Mouse (Mus musculus): ENCODE data around the gene Tmem121. TPM values are rescaled to one million over a fixed set of nuclear protein-coding genes. Genes with fewer than 3 reads are reported as not detected.
"Not testable (repeated sequence)": the region's sequence is repeated elsewhere in the genome, so short reads cannot be mapped to it uniquely, and the experiment has no call there.

The Tmem121 gene
- total RNA-seq, 2 experiments from 2014 or later: 4.8 to 7.3 TPM

GRCm38 (mm10) chr12:113217306-113218242, 31.8 kb downstream of the Tmem121 start:
- DNase-seq (ENCODE audit: low spot score in 2 of 2): peak in 1 of 2 experiments; percentile 41

GRCm38 (mm10) chr12:113219867-113220266, 34.1 kb downstream of the Tmem121 start:
- DNase-seq (ENCODE audit: low spot score in 2 of 2): no peak

DNA sequence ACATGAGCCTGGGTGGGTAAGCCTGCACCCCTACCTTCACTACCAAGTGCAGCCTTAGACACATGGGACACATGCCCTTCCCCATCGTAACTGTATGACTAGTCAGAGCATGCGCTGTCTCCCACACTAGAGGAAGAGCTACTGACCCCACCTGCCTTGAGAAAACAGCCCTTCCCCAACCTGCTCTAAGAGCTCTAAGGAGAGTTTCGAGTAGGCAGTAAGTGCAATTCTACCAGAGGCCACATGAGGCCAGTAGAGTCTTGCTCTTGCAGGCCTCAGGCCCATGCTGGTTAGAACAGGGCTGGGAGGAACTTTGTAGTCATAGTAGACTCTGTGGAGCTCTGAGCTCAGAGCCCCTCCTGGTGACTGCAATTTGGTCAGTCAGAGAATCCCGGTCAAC, 34.7 kb downstream of the Tmem121 start:
- DNase-seq (ENCODE audit: low spot score in 2 of 2): no peak

GRCm38 (mm10) chr12:113221289-113221688, 35.6 kb downstream of the Tmem121 start:
- DNase-seq (ENCODE audit: low spot score in 2 of 2): no peak

DNA sequence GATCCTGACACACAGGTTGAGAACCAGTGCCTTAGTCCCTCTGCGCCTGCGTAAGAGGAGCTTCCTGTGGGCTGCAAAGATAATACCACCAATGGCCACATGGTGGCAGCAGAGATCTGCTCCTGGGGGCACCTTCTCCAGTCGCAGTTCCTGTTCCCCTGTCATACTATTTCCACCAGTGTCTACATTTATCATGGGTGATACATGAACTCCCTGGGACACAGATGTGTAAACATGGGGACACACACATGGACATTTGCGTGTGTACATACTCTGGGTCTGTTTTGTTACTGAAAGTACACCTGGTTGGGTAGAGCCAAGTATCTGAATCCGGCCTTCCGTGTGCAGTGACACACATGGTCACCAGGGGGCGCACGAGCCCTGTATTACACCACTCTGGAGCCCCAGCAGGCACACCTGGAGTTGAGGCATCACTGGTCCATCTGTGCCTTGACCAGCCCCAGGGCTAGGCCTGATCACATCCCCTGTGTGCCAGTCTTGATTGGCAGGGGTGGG, 36.4 kb downstream of the Tmem121 start:
- peak; percentile 88 to 91 for DNase-seq (ENCODE audit: low spot score in 2 of 2)

- no peak for DNase-seq (ENCODE audit: low spot score in 2 of 2)
Measured at GRCm38 (mm10) chr12:113222748-113223147, 37.0 kb downstream of the Tmem121 start.

GRCm38 (mm10) chr12:113224206-113224605, 38.5 kb downstream of the Tmem121 start:
- no peak for DNase-seq (ENCODE audit: low spot score in 2 of 2)

GRCm38 (mm10) chr12:113224687-113225091, 39.0 kb downstream of the Tmem121 start:
- no peak for DNase-seq (ENCODE audit: low spot score in 2 of 2)

- DNase-seq (ENCODE audit: low spot score in 2 of 2): no peak
Measured at GRCm38 (mm10) chr12:113227970-113228593, 42.4 kb downstream of the Tmem121 start.

DNA sequence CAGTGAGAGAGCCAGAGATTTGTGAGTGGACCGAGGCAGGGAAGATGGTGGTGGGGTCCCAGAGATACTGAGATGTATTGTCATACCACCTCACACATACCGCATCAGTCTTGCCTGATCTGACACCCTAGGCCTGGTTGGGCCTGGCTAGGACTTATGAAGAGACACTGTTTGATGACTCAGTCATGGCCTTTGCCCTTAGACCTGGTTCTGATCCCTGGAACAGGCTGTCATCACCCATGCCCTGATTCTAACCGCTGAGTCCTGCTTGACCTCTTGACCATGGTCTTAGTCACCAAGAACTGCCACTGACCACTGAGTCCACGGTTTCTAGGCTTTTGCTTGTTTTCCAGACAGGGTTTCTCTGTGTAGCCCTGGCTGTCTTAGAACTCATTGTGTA, 45.0 kb downstream of the Tmem121 start:
- DNase-seq (ENCODE audit: low spot score in 2 of 2): no peak

GRCm38 (mm10) chr12:113231551-113232263, 46.0 kb downstream of the Tmem121 start:
- DNase-seq (ENCODE audit: low spot score in 2 of 2): not testable (repeated sequence)

- DNase-seq (ENCODE audit: low spot score in 2 of 2): not testable (repeated sequence)
Measured at GRCm38 (mm10) chr12:113232264-113232750, 46.6 kb downstream of the Tmem121 start.

Other genes starting within 250 kb of the Tmem121 start
- 10 to 100 TPM; 42.1 to 46.3 TPM for gene Nudt14, start 243.8 kb upstream of the Tmem121 start, total RNA-seq (2021)
- gene Btbd6, start 209.4 kb upstream of the Tmem121 start, total RNA-seq (2021): 10 to 100 TPM; 27.1 to 29.2 TPM
- 10 to 100 TPM; 81.9 to 82.9 TPM for gene Brf1, start 185.2 kb upstream of the Tmem121 start, total RNA-seq (2021)
- gene Pacs2, start 171.4 kb upstream of the Tmem121 start, total RNA-seq (2021): 10 to 100 TPM; 46.0 to 50.4 TPM
- gene Tex22, start 111.4 kb upstream of the Tmem121 start, total RNA-seq (2021): under 1 TPM; 0.73 TPM
- gene Mta1, start 87.7 kb upstream of the Tmem121 start, total RNA-seq (2021): 100 to 1,000 TPM; 129 to 138 TPM
- gene Crip2, start 45.7 kb upstream of the Tmem121 start, total RNA-seq (2021): 100 to 1,000 TPM; 109 to 110 TPM
- gene Crip1, start 39.6 kb upstream of the Tmem121 start, total RNA-seq (2021): 100 to 1,000 TPM; 129 to 134 TPM
- gene Tedc1, start 29.5 kb upstream of the Tmem121 start, total RNA-seq (2021): 10 to 100 TPM in 1 of 2 experiments, 1 to 10 TPM in 1; 7.1 to 10.3 TPM